Mouse (Mus musculus): ENCODE results near the gene Thap4.

GRCm38 (mm10) chr1:93703472-93704048 lies 51.1 kb downstream of the Thap4 start:
- TF ChIP-seq CTCF (IDR thresholded peaks at IDR 0.05; ENCODE audit: low read depth) (no peak), EP300 (IDR thresholded peaks at IDR 0.05; ENCODE audit: low read depth) (no peak)
